Mouse (Mus musculus): ENCODE data around the gene Tmem211. TPM values are rescaled to one million over a fixed set of nuclear protein-coding genes. Genes with fewer than 3 reads are reported as not detected.

Tmem211 gene
- polyA plus RNA-seq, 1 experiment from 2014 or later, result not detected

DNA sequence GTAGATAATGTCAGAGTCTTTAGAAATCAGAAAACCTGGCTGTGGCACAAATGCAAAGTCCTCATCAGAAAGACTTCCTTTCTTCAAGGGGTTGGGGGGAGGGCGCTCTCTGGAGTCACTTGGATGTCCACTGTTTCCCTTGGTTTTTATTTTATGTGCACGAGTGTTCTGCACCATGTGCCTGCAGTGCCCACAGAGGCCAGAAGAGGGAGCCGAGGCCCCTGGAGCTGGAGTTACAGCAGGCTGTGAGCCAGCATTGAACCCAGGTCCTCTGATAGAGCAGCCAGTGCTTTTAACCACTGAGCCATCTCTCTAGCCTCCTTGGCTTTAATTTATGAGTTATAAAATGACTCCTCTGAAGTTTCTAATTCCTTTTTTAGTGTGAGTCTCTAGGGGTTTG is 43.3 kb downstream of the Tmem211 start:
- Histone ChIP-seq H3K9ac (replicated peaks; ENCODE audit: low read depth, low read length) (no peak overlapping the region), H3K27ac (ENCODE audit: low read length) (no peak overlapping the region), H3K4me2 (replicated peaks; ENCODE audit: low read depth, low read length) (no peak overlapping the region), H3K4me3 (ENCODE audit: low read depth, low read length) (no peak overlapping the region), H3K9me3 (ENCODE audit: control insufficient read depth, low read depth, low read length) (no peaks in the 10 kb centered on the region), H3K36me3 (ENCODE audit: control insufficient read depth, insufficient read depth, low read length) (no peaks in the 10 kb centered on the region), H3K4me1 (ENCODE audit: control insufficient read depth, insufficient read depth, low read length) (no peaks in the 10 kb centered on the region), H3K27me3 (ENCODE audit: control insufficient read depth, insufficient read depth, low read length) (no peaks in the 10 kb centered on the region)
- 75% methylated on average over 3 of the region's 3 CpGs for WGBS
- ATAC-seq (ENCODE audit: insufficient number of reproducible peaks, insufficient read depth, low FRiP score, low read depth), result no peak

DNA sequence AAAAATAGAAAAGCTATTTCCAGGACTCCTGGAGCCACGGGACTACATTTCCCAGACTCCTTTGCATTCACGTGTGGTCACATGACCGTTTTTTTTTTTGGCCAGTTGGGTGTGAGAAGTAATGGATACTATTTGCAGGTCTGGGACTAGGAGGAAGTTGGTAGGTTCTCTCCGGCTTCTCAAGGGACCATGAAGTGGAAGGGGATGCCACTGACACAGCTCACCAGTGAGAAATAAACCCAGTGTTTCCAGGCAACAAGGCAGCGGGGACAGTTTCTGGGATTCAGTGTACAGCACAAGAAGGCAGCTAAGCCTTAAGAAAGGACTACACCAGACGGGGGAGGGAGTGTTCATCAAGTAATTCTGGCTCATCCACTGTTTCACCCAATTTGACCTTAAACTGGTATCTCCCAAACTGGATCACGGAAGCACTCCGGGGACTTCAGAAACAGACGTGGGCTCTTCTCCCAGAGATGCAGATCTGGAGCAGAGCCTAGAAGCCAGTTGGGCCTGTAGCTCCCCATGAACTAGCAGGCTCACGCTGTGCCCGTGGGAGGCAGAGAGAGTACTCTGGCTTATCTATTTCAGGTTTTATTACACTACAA is 44.6 kb downstream of the Tmem211 start:
- Histone ChIP-seq H3K9ac (replicated peaks; ENCODE audit: low read depth, low read length) (no peak overlapping the region), H3K36me3 (ENCODE audit: control insufficient read depth, insufficient read depth, low read length) (no peaks in the 10 kb centered on the region), H3K9me3 (ENCODE audit: control insufficient read depth, low read depth, low read length) (no peaks in the 10 kb centered on the region), H3K4me3 (ENCODE audit: low read depth, low read length) (no peak overlapping the region), H3K4me2 (replicated peaks; ENCODE audit: low read depth, low read length) (no peak overlapping the region), H3K27ac (ENCODE audit: low read length) (no peak overlapping the region), H3K4me1 (ENCODE audit: control insufficient read depth, insufficient read depth, low read length) (no peaks in the 10 kb centered on the region), H3K27me3 (ENCODE audit: control insufficient read depth, insufficient read depth, low read length) (no peaks in the 10 kb centered on the region)
- ATAC-seq (ENCODE audit: insufficient number of reproducible peaks, insufficient read depth, low FRiP score, low read depth), result no peak
- 69% methylated on average over 11 of the region's 11 CpGs for WGBS

DNA sequence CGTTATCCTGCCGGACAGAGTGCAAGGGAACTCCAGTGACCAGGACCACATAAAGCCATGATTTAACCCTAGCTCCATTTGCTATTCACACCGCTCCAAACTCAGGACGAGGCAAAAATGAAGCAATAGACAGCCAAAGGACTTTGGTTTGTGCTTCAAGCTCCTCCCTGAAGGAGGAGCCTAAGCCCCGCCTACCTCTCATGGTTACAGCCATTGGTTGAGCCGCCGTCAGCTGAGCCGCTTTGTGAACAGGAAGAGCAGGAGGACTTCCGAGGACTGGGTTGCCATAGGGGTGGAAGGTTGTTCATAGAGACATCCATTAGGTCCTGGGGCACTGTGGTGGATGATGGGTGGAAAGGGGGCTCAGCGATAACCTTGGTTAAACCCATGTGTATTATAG is 49.1 kb downstream of the Tmem211 start:
- no peak for ATAC-seq (ENCODE audit: insufficient number of reproducible peaks, insufficient read depth, low FRiP score, low read depth)
- Histone ChIP-seq H3K4me1 (ENCODE audit: control insufficient read depth, insufficient read depth, low read length) (no peaks in the 10 kb centered on the region), H3K27ac (ENCODE audit: low read length) (no peak overlapping the region), H3K36me3 (ENCODE audit: control insufficient read depth, insufficient read depth, low read length) (no peaks in the 10 kb centered on the region), H3K4me2 (replicated peaks; ENCODE audit: low read depth, low read length) (no peak overlapping the region), H3K4me3 (ENCODE audit: low read depth, low read length) (no peak overlapping the region), H3K9me3 (ENCODE audit: control insufficient read depth, low read depth, low read length) (no peaks in the 10 kb centered on the region), H3K27me3 (ENCODE audit: control insufficient read depth, insufficient read depth, low read length) (no peaks in the 10 kb centered on the region), H3K9ac (replicated peaks; ENCODE audit: low read depth, low read length) (no peak overlapping the region)
- 70% methylated on average over 10 of the region's 10 CpGs for WGBS

DNA sequence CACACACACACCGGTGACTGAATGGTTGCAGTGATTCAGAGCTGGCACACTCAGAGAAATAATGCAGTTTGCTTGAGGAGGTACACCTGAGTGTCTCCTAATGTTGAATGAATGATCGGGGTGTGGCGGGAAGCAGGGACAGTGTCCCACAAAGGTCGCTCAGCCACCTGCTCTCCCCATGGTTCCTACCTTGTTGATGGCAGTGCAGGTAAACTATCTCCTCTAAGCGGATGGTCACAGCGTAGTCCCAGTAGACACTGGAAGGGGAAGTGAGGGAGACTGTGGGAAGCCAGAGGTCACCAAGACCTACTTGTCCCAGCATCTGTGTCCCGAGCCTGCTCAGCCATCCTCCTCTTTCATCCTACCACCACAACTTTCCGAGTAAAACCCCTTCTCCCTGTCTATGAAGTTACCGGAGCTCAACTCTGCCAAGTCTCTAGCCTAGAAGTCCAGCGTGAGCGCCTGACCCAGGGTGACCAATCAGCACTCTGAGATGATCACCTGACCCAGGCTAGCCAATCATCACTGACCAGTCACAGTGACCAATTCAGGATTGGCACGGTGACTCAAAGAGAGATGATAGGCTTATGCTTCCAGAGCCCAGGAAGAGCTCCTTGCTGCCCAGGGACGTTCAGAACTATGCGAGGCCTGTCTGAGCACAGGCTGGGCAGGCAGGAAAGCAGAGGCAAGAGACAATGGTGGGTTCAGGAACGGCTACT is 53.6 kb downstream of the Tmem211 start:
- ATAC-seq (ENCODE audit: insufficient number of reproducible peaks, insufficient read depth, low FRiP score, low read depth), result peak; percentile 71; the same call in 1 of the 2 replicates
- Histone ChIP-seq H3K9me3 (ENCODE audit: control insufficient read depth, low read depth, low read length) (no peaks in the 10 kb centered on the region), H3K9ac (replicated peaks; ENCODE audit: low read depth, low read length) (no peak overlapping the region), H3K4me3 (ENCODE audit: low read depth, low read length) (0 out of 2 replicates have a peak overlapping the region, but pooled peaks have one; percentile 6), H3K36me3 (ENCODE audit: control insufficient read depth, insufficient read depth, low read length) (no peaks in the 10 kb centered on the region), H3K4me1 (ENCODE audit: control insufficient read depth, insufficient read depth, low read length) (no peaks in the 10 kb centered on the region), H3K27ac (ENCODE audit: low read length) (no peak overlapping the region), H3K4me2 (replicated peaks; ENCODE audit: low read depth, low read length) (no peak overlapping the region), H3K27me3 (ENCODE audit: control insufficient read depth, insufficient read depth, low read length) (no peaks in the 10 kb centered on the region)
- 29% methylated on average over 15 of the region's 15 CpGs for WGBS

DNA sequence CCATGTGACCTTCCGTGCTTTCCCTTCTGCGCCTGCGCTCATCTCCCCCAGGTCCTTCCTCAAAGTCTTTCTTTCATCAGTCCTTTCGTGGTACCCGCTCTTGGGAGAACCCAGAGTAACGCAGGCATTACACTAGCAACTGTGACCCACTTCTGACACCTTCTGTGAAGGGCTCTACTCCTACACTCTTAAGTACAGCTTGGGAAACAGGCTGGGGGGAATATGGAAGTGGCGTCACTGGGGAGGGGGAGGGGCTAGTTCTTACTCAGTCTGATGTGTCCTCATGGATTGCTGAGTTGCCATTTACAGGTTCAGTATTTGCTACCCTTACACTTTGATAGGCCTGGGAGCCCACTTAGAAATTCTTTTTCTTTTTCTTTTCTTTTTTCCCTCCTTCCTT is 54.8 kb downstream of the Tmem211 start:
- 86% methylated on average over 7 of the region's 7 CpGs for WGBS
- no peaks in the 10 kb centered on the region for H3K27me3 ChIP-seq (ENCODE audit: control insufficient read depth, insufficient read depth, low read length)
- H3K4me2 ChIP-seq (replicated peaks; ENCODE audit: low read depth, low read length), result no peak overlapping the region
- no peaks in the 10 kb centered on the region for H3K9me3 ChIP-seq (ENCODE audit: control insufficient read depth, low read depth, low read length)
- H3K27ac ChIP-seq (ENCODE audit: low read length), result no peak overlapping the region
- no peaks in the 10 kb centered on the region for H3K4me1 ChIP-seq (ENCODE audit: control insufficient read depth, insufficient read depth, low read length)
- H3K36me3 ChIP-seq (ENCODE audit: control insufficient read depth, insufficient read depth, low read length), result no peaks in the 10 kb centered on the region
- no peak overlapping the region for H3K9ac ChIP-seq (replicated peaks; ENCODE audit: low read depth, low read length)
- ATAC-seq (ENCODE audit: insufficient number of reproducible peaks, insufficient read depth, low FRiP score, low read depth), result no peak
- no peak overlapping the region for H3K4me3 ChIP-seq (ENCODE audit: low read depth, low read length)

DNA sequence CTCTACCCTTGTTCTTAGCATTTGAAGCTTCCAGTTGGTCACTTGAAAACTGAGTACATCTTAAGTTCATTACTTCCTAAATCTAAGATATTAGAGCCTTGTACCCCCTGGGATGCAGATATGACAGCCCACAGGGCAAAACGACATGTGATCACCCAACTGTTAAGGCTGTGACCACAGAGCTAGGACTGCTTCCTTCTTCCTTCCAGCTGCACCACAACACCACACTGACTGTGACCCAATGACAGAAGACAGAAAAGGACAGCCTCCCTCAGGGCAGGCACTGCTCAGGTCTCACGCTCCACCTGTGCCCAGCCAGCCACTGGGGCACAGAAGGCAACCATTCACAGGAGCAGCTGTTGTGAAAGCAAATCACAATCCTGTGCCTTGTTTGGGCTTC is 57.0 kb downstream of the Tmem211 start:
- Histone ChIP-seq H3K27me3 (ENCODE audit: control insufficient read depth, insufficient read depth, low read length) (peaks cover 14% of the 10 kb centered on the region), H3K9ac (replicated peaks; ENCODE audit: low read depth, low read length) (no peak overlapping the region), H3K9me3 (ENCODE audit: control insufficient read depth, low read depth, low read length) (no peaks in the 10 kb centered on the region), H3K27ac (ENCODE audit: low read length) (no peak overlapping the region), H3K4me2 (replicated peaks; ENCODE audit: low read depth, low read length) (no peak overlapping the region), H3K36me3 (ENCODE audit: control insufficient read depth, insufficient read depth, low read length) (no peaks in the 10 kb centered on the region), H3K4me1 (ENCODE audit: control insufficient read depth, insufficient read depth, low read length) (no peaks in the 10 kb centered on the region), H3K4me3 (ENCODE audit: low read depth, low read length) (no peak overlapping the region)
- no peak for ATAC-seq (ENCODE audit: insufficient number of reproducible peaks, insufficient read depth, low FRiP score, low read depth)
- WGBS, result 72% methylated on average over 2 of the region's 2 CpGs

DNA sequence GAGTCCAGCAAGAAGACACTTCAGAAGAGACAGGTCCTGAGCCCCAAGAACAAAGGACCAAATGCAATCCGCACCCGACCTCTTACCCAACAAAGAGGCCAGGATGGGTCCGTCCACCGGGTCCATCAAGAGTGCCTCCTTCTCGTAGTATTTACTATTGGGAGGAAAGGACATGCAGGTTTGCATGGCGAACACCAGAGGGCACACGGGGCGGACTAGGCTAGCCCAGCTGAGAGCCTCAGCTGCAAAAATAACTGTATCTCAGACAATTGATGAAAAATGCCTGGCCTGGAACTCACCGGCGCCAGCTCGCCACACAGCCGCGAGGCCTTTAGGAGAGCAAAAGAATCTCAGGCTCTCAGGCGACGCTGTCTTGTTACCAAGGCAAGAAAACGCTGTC is 58.8 kb downstream of the Tmem211 start:
- 59% methylated on average over 16 of the region's 16 CpGs for WGBS
- Histone ChIP-seq H3K27me3 (ENCODE audit: control insufficient read depth, insufficient read depth, low read length) (peaks cover 17% of the 10 kb centered on the region), H3K27ac (ENCODE audit: low read length) (no peak overlapping the region)

DNA sequence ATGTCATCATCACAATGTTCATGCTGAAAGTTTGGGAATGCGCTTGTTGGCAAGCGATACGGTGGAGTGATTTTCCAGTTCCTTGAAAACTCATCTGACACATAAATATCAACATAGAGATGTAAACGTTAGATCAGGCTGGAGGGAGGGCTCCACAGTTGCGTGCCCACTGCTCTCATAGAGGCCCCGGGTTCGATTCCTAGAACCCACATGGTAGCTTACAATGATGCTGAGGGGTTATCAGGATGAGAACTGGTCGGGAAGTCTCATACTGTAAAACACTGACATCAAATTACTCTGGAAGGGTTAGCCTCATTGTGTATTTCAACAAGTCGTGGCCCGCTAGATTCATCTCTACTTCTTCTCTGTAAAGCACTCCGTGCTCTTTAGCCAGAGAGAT is 59.3 kb downstream of the Tmem211 start:
- no peaks in the 10 kb centered on the region for H3K9me3 ChIP-seq (ENCODE audit: control insufficient read depth, low read depth, low read length)
- no peak overlapping the region for H3K9ac ChIP-seq (replicated peaks; ENCODE audit: low read depth, low read length)
- 74% methylated on average over 11 of the region's 11 CpGs for WGBS
- peaks cover 17% of the 10 kb centered on the region for H3K27me3 ChIP-seq (ENCODE audit: control insufficient read depth, insufficient read depth, low read length)
- H3K36me3 ChIP-seq (ENCODE audit: control insufficient read depth, insufficient read depth, low read length), result no peaks in the 10 kb centered on the region
- no peaks in the 10 kb centered on the region for H3K4me1 ChIP-seq (ENCODE audit: control insufficient read depth, insufficient read depth, low read length)
- no peak for ATAC-seq (ENCODE audit: insufficient number of reproducible peaks, insufficient read depth, low FRiP score, low read depth)
- H3K4me3 ChIP-seq (ENCODE audit: low read depth, low read length), result no peak overlapping the region
- H3K27ac ChIP-seq (ENCODE audit: low read length), result no peak overlapping the region
- H3K4me2 ChIP-seq (replicated peaks; ENCODE audit: low read depth, low read length), result no peak overlapping the region

More for the DNA sequence above, 58.8 kb downstream of the Tmem211 start:
- Histone ChIP-seq H3K9ac (replicated peaks; ENCODE audit: low read depth, low read length) (no peak overlapping the region), H3K4me1 (ENCODE audit: control insufficient read depth, insufficient read depth, low read length) (no peaks in the 10 kb centered on the region), H3K4me3 (ENCODE audit: low read depth, low read length) (no peak overlapping the region), H3K4me2 (replicated peaks; ENCODE audit: low read depth, low read length) (no peak overlapping the region), H3K9me3 (ENCODE audit: control insufficient read depth, low read depth, low read length) (no peaks in the 10 kb centered on the region), H3K36me3 (ENCODE audit: control insufficient read depth, insufficient read depth, low read length) (no peaks in the 10 kb centered on the region)
- ATAC-seq (ENCODE audit: insufficient number of reproducible peaks, insufficient read depth, low FRiP score, low read depth), result no peak
